Mouse (Mus musculus) CD4-positive naive resting alpha-beta T cell, adult 76 days (primary cell): ENCODE results near the gene 1810009J06Rik. TPM values are rescaled to one million over a fixed set of nuclear protein-coding genes. Genes with fewer than 3 reads are reported as not detected.

ENCODE experiments used
- total RNA-seq: library from RNA; stranded (reverse); gene quantifications from one replicate; pipeline ENCODE4 v1.2.4, GENCODE M21; 2023

Gene 1810009J06Rik
- total RNA-seq = not detected

GRCm38 (mm10) chr6:40964454-40964853 lies at the start of gene 1810009J06Rik:
TSS of gene 1810009J06Rik (plus strand) at chr6:40964754.

GRCm38 (mm10) chr6:40940457-40940856 lies 24.1 kb upstream of the 1810009J06Rik start, which contains the start of gene 1700074P13Rik:
TSS of gene 1700074P13Rik (minus strand) at chr6:40940557.

GRCm38 (mm10) chr6:40951770-40952169 lies 12.8 kb upstream of the 1810009J06Rik start, which contains the start of gene Gm4744:
TSS of gene Gm4744 (minus strand) at chr6:40951870.

GRCm38 (mm10) chr6:40999379-40999778 lies 34.8 kb downstream of the 1810009J06Rik start, which contains the start of gene Gm2663:
TSS of gene Gm2663 (minus strand) at chr6:40999479.

Other genes with a start within 250 kb of the 1810009J06Rik start
- gene Moxd2, start 77.3 kb upstream of the 1810009J06Rik start, total RNA-seq = not detected
- gene Prss58, start 64.4 kb upstream of the 1810009J06Rik start, total RNA-seq = not detected
- gene 1700074P13Rik, start 24.2 kb upstream of the 1810009J06Rik start, total RNA-seq = not detected
- not detected for gene Gm4744, start 12.9 kb upstream of the 1810009J06Rik start, total RNA-seq
- gene Gm2663, start 34.7 kb downstream of the 1810009J06Rik start, total RNA-seq = not detected
- 0.35 TPM for gene 2210010C04Rik, start 70.8 kb downstream of the 1810009J06Rik start, total RNA-seq